Mouse (Mus musculus): Measurements from ENCODE around the gene Med27. TPM values are rescaled to one million over a fixed set of nuclear protein-coding genes. Genes with fewer than 3 reads are reported as not detected.

Med27 gene
- polyA plus RNA-seq, 1 experiment from 2014 or later = 68.3 TPM

DNA sequence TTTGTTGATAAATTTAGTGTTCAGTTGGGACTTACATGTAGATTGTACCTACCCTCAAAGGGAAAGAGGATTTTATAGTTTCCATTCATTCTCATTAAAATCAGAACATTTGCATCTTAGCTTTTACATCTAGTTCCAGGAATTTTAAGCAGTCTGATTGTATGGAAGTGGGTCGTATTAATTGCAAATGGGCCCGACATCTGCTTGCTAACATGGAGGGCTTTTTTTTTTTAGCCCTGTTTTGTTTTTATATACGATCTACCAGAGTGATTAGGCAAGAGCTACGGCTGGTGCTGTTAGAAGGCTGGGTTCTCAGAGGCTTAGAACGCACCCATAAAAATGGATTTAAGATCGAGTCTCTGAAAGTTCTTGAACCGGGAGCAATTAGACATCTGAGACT, 139.9 kb downstream of the Med27 start:
- ATAC-seq (ENCODE audit: low FRiP score, low read depth) = no peak
- no peak overlapping the region for H3K4me2 ChIP-seq
- no peak overlapping the region for H3K4me3 ChIP-seq
- no peaks in the 10 kb centered on the region for H3K27me3 ChIP-seq
- no peak overlapping the region for H3K27ac ChIP-seq (replicated peaks)
- H3K9ac ChIP-seq = no peak overlapping the region
- WGBS = 55% methylated on average over 7 of the region's 7 CpGs
- H3K9me3 ChIP-seq = no peaks in the 10 kb centered on the region
- H3K36me3 ChIP-seq = no peaks in the 10 kb centered on the region
- peaks cover 37% of the 10 kb centered on the region for H3K4me1 ChIP-seq (replicated peaks)

DNA sequence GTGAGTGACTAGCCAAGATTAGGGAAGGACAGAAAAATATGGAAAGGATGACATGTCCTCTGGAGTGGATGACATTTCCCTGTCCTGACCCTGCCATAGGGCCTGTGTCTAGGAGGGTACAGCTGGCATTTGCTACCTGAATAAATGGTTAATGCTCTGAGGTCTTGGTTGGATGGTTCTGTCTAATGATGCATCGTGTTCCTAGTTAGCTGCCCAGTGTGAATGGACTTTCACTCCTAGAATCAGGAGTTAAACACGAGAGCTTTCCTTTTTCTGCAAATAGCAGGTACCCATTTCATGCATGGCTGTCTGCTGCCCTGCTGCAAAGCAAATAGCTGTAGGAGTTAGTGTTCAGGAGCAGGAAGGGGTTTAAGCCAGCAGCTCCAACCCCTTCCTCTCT, 141.0 kb downstream of the Med27 start:
- H3K4me3 ChIP-seq = no peak overlapping the region
- no peak overlapping the region for H3K27ac ChIP-seq (replicated peaks)
- H3K9me3 ChIP-seq = no peaks in the 10 kb centered on the region
- H3K4me1 ChIP-seq (replicated peaks) = peaks cover 31% of the 10 kb centered on the region
- no peak overlapping the region for H3K4me2 ChIP-seq
- H3K36me3 ChIP-seq = no peaks in the 10 kb centered on the region
- H3K27me3 ChIP-seq = no peaks in the 10 kb centered on the region
- H3K9ac ChIP-seq = no peak overlapping the region
- WGBS = 63% methylated on average over 2 of the region's 2 CpGs
- ATAC-seq (ENCODE audit: low FRiP score, low read depth) = no peak

DNA sequence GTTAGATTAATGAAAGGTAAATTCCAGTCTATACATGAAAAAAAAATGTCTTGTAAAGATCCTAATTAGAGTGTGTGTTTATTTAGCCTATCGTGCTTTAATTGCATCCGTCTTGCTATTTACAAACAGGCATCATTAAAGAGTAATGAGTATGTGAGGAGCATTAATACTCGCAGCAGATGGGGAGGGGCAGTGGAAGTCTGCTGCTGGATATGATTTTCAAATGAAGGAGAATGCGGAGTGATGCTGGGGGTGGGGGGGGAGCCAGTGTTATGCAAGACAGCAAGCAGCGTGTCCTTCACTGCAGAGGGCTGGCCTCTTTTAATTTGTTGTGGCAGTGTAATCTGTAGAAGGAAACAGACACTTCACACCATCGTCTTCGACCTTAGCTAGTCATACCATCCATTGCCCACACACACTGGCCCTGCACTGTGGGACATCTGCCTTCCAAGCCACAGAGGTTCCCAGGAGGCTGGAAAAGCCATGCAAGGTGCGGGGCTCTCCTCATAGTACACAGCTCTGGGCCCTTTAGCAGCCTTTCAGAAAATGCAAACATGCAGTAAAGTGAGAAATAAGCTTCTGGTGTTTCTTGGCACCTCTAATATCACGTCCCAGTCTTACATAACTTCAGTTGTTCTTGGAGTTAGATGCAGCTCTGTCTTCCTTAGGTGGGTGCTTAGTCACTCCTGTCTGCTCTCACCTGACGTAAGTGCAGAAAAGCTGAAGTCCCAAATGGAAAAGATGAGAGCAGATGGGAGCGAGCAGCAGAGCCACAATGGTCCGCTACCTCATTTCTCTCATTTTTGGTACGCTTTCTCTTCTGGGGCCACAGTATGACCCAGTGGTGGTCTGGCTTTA, 142.0 kb downstream of the Med27 start:
- WGBS = 62% methylated on average over 13 of the region's 13 CpGs
- no peak overlapping the region for H3K9ac ChIP-seq
- H3K4me1 ChIP-seq (replicated peaks) = peaks cover 33% of the 10 kb centered on the region
- no peaks in the 10 kb centered on the region for H3K27me3 ChIP-seq
- no peak overlapping the region for H3K4me3 ChIP-seq
- no peak overlapping the region for H3K4me2 ChIP-seq
- no peaks in the 10 kb centered on the region for H3K36me3 ChIP-seq
- H3K27ac ChIP-seq (replicated peaks) = no peak overlapping the region
- no peak for ATAC-seq (ENCODE audit: low FRiP score, low read depth)
- H3K9me3 ChIP-seq = no peaks in the 10 kb centered on the region

DNA sequence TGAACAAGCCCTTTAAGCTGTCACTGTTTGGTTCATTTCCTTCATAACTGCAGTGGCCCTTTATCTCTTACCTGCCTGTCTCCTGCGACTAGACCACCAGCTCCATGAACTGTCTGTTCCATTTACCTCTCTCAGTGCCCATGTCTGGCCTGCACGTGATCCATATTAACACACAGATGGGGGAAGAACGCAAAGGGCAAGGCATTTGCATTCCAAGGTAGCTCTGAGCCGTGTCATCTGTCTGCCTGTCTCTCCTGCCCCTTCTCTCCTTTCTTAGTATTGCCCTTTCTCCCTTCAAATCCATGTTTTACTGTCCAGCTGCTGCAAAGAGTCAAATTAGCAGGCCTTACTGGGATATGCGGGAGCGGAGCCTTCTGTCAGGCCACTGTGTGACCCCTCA, 145.0 kb downstream of the Med27 start:
- no peak overlapping the region for H3K4me3 ChIP-seq
- ATAC-seq (ENCODE audit: low FRiP score, low read depth) = no peak
- H3K4me1 ChIP-seq (replicated peaks) = peaks cover 60% of the 10 kb centered on the region
- H3K9me3 ChIP-seq = no peaks in the 10 kb centered on the region
- no peak overlapping the region for H3K9ac ChIP-seq
- no peaks in the 10 kb centered on the region for H3K36me3 ChIP-seq
- no peak overlapping the region for H3K27ac ChIP-seq (replicated peaks)
- no peak overlapping the region for H3K4me2 ChIP-seq
- no peaks in the 10 kb centered on the region for H3K27me3 ChIP-seq
- WGBS = 79% methylated on average over 6 of the region's 6 CpGs

DNA sequence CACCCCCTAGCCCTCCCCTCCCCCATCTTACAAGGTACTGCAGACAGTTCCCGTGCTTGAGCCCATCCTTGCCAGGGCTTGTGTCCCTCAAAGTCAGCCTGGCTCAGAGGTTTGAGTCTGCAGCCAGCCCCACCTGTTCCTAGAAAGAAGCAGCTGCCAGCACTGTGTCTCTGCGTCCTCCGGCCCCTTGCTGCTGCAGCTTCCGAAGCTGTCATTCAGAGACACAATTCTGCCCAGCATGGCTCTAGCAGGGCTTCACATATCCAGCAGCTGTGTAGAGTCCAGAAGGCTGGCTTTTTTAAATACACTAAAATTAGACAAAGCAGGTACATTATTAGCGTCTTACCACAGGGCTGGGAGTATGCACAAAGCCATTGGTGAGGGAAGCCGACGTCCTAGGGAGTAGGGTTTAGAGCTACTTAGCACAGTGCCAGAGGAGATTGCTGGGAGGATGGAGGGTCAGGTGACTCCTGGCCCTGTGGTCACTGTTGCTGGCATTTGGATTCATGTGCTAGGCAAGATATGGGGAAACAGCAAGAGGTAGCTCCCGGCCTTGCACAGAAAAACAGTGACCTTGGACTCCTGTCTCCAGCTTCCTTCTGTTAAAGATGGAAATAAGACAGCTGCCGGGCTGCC, 146.9 kb downstream of the Med27 start:
- peaks cover 49% of the 10 kb centered on the region for H3K4me1 ChIP-seq (replicated peaks)
- H3K36me3 ChIP-seq = no peaks in the 10 kb centered on the region
- 22% methylated on average over 9 of the region's 9 CpGs for WGBS
- peak overlapping the region; percentile 58 for H3K27ac ChIP-seq (replicated peaks)
- no peak overlapping the region for H3K4me3 ChIP-seq
- H3K4me2 ChIP-seq = peak overlapping the region; percentile 2; the same call in 1 of the 2 replicates
- peak overlapping the region; percentile 24 for H3K9ac ChIP-seq
- ATAC-seq (ENCODE audit: low FRiP score, low read depth) = peak; percentile 53
- H3K27me3 ChIP-seq = no peaks in the 10 kb centered on the region
- H3K9me3 ChIP-seq = no peaks in the 10 kb centered on the region

DNA sequence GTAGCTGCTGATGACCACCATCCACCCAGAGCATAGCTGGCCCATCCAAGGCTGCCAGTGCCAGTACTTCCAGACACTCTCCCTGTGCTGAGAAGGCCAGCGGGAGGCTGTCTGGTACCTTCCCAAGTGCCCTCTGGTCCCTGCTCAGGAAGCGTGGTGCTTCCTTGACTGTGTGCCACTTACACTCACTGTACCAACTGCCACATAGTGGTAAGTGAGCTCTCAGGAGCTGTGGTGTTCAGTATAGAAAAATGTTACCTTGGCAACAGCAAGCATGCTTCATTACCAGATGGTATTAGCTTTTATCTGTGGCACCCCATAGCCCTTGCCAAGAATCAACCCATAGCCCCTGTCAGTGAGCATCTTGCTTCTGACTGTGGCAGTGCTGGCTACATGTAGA, 148.7 kb downstream of the Med27 start:
- H3K27ac ChIP-seq (replicated peaks) = no peak overlapping the region
- no peaks in the 10 kb centered on the region for H3K27me3 ChIP-seq
- no peak overlapping the region for H3K9ac ChIP-seq
- H3K4me2 ChIP-seq = no peak overlapping the region
- 43% methylated on average over 2 of the region's 2 CpGs for WGBS
- peaks cover 38% of the 10 kb centered on the region for H3K4me1 ChIP-seq (replicated peaks)
- no peaks in the 10 kb centered on the region for H3K9me3 ChIP-seq
- no peak overlapping the region for H3K4me3 ChIP-seq
- peak; percentile 35; the same call in 1 of the 2 replicates for ATAC-seq (ENCODE audit: low FRiP score, low read depth)
- no peaks in the 10 kb centered on the region for H3K36me3 ChIP-seq

DNA sequence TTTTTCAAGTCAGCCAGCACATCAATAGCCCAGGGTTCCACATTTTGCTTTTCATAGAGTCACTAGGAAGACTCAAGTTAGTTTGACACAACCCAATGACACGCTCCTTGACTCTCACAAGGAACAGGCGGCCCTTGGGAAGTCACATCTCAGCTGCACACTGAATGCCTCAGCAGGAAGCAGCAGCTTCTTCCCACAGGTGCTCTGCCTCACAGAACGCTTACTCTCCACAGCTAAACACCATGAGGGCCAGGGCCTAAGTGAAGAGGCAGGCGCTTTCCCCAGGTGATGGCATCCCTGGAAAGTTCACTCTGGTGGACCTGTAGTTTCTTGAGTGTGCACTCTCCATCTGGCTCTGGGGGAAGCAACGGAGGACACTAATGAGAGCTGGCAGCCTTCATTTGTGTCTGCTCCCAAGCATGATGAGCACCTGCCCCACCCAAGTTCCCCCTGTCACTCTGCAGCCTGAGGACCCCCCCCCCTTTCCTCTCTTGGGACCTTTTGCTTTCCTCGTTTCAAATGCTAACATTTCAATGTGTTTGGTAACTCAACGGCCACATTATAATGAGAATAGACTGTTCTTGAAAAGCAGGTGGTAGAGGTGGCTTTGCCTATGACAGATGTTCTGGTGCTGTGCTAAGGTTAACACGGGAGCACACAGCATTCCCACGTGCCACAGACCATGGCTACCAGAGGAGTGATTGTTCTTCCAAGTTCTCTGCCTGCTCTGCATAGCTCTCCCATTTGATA, 154.2 kb downstream of the Med27 start:
- 58% methylated on average over 9 of the region's 9 CpGs for WGBS
- ATAC-seq (ENCODE audit: low FRiP score, low read depth) = no peak

DNA sequence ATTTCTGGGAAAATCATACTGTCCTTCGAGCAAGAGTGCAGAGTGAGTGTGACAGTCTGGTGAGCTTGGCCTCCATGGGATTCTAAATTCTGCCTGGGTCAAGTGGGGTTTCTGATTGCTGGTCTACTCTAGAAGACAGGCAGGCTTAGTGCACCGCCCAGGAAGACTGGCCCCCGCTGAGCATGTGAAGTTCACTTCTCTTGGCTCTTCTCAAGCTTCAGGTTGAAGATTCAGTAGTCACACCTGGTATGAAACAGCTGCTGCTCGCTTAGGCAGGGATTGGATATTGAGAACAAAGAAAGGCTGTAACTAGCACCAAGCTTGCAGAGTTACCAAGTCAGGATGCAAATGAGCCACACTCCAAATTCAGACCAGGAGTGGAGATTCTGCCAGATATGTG, 154.8 kb downstream of the Med27 start:
- ATAC-seq (ENCODE audit: low FRiP score, low read depth) = no peak
- Histone ChIP-seq H3K27me3 (no peaks in the 10 kb centered on the region), H3K4me1 (replicated peaks) (peaks cover 7% of the 10 kb centered on the region), H3K36me3 (no peaks in the 10 kb centered on the region), H3K9ac (no peak overlapping the region), H3K9me3 (no peaks in the 10 kb centered on the region), H3K4me3 (no peak overlapping the region), H3K4me2 (no peak overlapping the region), H3K27ac (replicated peaks) (no peak overlapping the region)
- WGBS = 89% methylated on average over 4 of the region's 4 CpGs

More for the DNA sequence above, 154.2 kb downstream of the Med27 start:
- Histone ChIP-seq H3K4me2 (no peak overlapping the region), H3K9ac (no peak overlapping the region), H3K4me1 (replicated peaks) (peaks cover 13% of the 10 kb centered on the region), H3K27me3 (no peaks in the 10 kb centered on the region), H3K27ac (replicated peaks) (no peak overlapping the region), H3K36me3 (no peaks in the 10 kb centered on the region), H3K4me3 (no peak overlapping the region), H3K9me3 (no peaks in the 10 kb centered on the region)

DNA sequence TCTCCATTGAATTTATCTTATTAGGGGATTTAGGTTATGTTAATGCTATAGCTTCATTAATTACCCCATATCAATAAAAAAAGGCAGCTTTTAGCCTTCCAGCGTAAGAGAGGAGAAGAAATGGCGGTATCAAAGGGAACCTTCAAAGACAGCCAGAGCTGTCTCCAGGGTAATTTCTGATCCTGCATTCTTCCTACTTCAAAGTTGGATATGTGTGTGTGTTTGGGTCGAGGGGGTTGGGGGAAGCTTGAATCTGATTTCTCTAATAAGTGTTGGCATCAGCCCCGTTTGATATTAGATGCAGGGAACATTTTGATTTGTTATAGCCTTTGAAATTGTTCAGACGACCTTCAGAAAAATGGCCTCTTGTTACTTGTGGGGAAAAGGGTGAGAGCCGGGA, 158.2 kb downstream of the Med27 start:
- H3K9ac ChIP-seq = no peak overlapping the region
- peaks cover 6% of the 10 kb centered on the region; the same call in 1 of the 2 replicates for H3K4me1 ChIP-seq (replicated peaks)
- H3K9me3 ChIP-seq = no peaks in the 10 kb centered on the region
- H3K4me3 ChIP-seq = no peak overlapping the region
- 75% methylated on average over 6 of the region's 6 CpGs for WGBS
- H3K36me3 ChIP-seq = no peaks in the 10 kb centered on the region
- ATAC-seq (ENCODE audit: low FRiP score, low read depth) = no peak
- no peak overlapping the region for H3K27ac ChIP-seq (replicated peaks)
- no peaks in the 10 kb centered on the region for H3K27me3 ChIP-seq
- no peak overlapping the region for H3K4me2 ChIP-seq

DNA sequence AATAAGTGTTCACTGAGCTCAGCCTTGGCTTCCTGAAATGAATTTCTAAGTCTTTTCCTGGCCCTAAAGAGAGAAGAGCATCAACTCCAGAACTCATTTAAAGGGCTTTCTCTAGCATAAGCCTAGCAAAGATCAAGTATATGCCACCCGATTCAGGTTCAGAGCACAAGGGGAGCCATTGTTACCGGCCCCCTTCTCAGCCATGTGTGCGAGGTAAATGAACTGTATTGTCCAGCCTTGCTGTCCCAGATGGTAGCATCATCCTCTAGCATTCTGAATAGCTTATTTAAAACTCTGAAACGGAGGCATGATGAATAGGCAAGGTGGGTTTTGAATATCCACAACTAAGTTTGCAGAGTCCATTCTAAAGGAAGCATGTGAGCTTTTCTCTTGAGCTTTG, 159.8 kb downstream of the Med27 start:
- H3K9ac ChIP-seq = no peak overlapping the region
- H3K9me3 ChIP-seq = no peaks in the 10 kb centered on the region
- peaks cover 6% of the 10 kb centered on the region; the same call in 1 of the 2 replicates for H3K4me1 ChIP-seq (replicated peaks)
- H3K36me3 ChIP-seq = no peaks in the 10 kb centered on the region
- H3K4me2 ChIP-seq = no peak overlapping the region
- H3K27ac ChIP-seq (replicated peaks) = no peak overlapping the region
- 27% methylated on average over 4 of the region's 4 CpGs for WGBS
- no peak for ATAC-seq (ENCODE audit: low FRiP score, low read depth)
- H3K4me3 ChIP-seq = no peak overlapping the region
- no peaks in the 10 kb centered on the region for H3K27me3 ChIP-seq

DNA sequence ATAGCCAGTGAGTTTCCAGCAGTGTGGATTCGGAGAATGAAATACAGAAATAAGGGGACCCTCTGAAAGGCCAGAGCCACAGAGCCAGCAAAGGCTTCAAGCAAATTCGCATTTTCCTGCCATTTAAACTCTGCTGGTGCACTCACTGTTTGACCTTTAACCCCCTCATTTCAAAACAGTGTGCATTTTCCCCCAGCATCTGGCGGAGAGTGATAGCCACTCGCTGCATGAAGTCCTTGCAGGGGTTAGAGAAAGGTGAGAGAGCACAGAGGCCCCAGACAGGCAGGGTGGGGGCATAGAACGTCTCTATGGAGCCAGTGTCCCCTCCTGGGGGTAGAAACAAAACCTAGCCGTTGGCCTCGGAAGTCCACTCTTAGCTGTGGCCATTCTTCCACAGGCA, 166.5 kb downstream of the Med27 start:
- H3K9ac ChIP-seq = no peak overlapping the region

DNA sequence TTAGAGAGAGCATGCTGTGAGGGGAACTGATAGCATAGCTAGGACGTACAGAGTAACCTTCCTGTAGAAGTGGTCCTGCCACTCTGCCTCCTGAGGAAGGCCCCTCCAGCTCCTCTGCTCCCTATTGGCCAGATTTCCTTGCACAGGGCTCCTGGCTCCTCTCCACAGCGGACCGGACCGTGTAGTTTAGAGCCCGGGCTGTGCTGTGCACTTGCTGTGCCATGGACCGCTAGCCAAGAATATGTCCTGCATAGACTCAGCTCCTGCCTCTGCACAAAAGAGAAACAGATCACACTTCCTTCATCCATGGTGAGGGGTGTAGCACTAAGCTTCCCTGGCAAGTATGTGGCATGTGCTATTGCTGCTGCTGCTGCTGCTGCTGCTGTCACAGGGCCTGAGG, 168.2 kb downstream of the Med27 start:
- WGBS = 58% methylated on average over 6 of the region's 6 CpGs
- peaks cover 38% of the 10 kb centered on the region for H3K4me1 ChIP-seq (replicated peaks)
- H3K27me3 ChIP-seq = no peaks in the 10 kb centered on the region
- H3K27ac ChIP-seq (replicated peaks) = no peak overlapping the region
- H3K36me3 ChIP-seq = no peaks in the 10 kb centered on the region
- H3K9ac ChIP-seq = no peak overlapping the region
- H3K4me2 ChIP-seq = no peak overlapping the region
- ATAC-seq (ENCODE audit: low FRiP score, low read depth) = no peak
- no peaks in the 10 kb centered on the region for H3K9me3 ChIP-seq
- H3K4me3 ChIP-seq = no peak overlapping the region

More for the DNA sequence above, 166.5 kb downstream of the Med27 start:
- ATAC-seq (ENCODE audit: low FRiP score, low read depth) = no peak
- Histone ChIP-seq H3K9me3 (no peaks in the 10 kb centered on the region), H3K36me3 (no peaks in the 10 kb centered on the region), H3K4me2 (no peak overlapping the region), H3K4me1 (replicated peaks) (peaks cover 30% of the 10 kb centered on the region), H3K27ac (replicated peaks) (no peak overlapping the region), H3K27me3 (no peaks in the 10 kb centered on the region), H3K4me3 (no peak overlapping the region)
- 18% methylated on average over 7 of the region's 7 CpGs for WGBS

Measured in hindbrain, embryonic 15.5 days (tissue).